Mouse (Mus musculus) liver, adult 2 months (tissue): ENCODE results near the gene Gfm1.

ENCODE experiments used
- CTCF ChIP-seq: fragments of 200-500 bp; IDR thresholded peaks from 2 replicates; pipeline ENCODE4 v1.5.1; 2011; ENCODE audit warnings: low read depth, low read length, control low read depth
- POLR2A ChIP-seq: fragments of 200-500 bp; IDR thresholded peaks from 2 replicates; pipeline ENCODE4 v1.6.1; 2011; ENCODE audit warnings: low read length, control low read depth; ENCODE audit not compliant: insufficient read depth; ENCODE audit errors: extremely low read depth

GRCm38 (mm10) chr3:67492086-67492869 is 62.4 kb downstream of the Gfm1 start:
- TF ChIP-seq POLR2A = no peak
- TF ChIP-seq CTCF = no peak
